Mouse (Mus musculus): ENCODE results near the gene Cln6. TPM values are rescaled to one million over a fixed set of nuclear protein-coding genes. Genes with fewer than 3 reads are reported as not detected.

Gene Cln6
- 16.4 TPM for total RNA-seq (2023)

DNA sequence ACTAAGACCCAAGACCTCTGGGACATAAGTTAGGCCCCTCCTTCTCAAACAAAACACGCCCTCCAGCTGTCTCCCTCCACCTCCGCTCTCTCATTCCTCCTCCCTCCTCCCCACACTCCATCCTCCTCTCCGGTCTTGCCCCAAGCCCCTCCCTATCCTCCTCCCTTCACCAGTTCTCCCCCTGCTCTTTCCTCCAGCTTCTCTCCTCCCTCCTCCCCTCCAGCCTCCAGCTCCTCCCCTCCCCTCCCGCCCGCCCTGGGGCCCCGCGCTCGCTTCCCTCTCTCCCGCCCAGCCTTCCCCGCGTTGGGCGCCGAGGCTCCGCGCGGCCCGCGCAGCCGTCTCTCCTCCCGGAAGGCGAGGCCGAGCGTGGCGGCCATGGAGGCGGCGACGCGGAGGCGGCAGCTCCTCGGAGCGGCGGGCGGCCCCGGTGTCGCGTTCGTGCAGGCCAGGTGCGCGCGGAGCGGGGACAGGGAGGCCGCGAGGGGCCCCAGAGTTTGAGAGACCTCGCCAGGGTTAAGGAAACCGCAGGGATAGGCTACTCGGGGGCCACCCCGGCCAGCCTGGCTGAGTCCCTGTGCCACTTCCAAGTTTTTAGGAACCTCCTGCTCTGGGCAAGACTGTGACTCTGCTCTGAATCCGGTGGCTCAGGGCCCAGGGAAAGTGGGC, at the start of gene Cln6:
Gene Cln6, plus strand, starts transcription at position 280 of the 666 bp plus-strand sequence.

DNA sequence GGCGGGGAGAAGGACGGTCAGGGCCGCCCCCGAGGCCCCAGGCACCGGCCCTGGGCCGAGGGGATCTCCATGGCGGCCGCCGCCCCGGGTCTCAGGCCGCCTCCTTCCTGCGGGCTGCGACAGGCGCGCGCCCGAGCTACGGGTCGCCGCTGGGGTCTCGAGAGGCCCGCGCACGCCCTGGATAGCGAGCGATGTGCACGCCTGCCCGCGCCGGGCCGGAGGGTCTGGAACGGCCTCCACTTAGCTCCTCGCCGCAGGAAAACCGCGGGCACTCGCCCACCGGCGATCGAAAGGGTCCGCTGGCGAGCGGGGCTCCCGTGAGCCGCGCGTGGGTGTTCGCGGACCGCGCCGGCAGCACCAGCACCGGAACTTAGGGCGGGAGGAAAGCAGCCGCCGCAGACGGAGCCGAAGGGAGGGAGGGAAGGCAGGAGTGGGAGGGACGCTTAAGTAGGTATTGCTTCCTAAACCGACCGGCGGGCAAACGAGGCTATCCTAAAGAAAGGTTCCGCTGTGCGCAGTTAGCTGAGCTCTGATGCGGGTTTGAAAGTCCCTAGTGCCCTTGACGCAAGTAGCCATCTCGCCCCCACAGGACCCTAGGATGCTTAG, 27.0 kb upstream of the Cln6 start, which contains the start of gene Fem1b:
Gene Fem1b, minus strand, starts transcription at position 419 of the 606 bp plus-strand sequence.

GRCm38 (mm10) chr9:62857719-62858261, 19.2 kb downstream of the Cln6 start, which contains the start of gene Calml4:
TSS of gene Calml4 (plus strand) at chr9:62858080.

Other genes starting within 250 kb of the Cln6 start
- not detected for gene Itga11, start 161.0 kb upstream of the Cln6 start, total RNA-seq (2023)
- gene Fem1b, start 26.9 kb upstream of the Cln6 start, total RNA-seq (2023) = 15.2 TPM
- not detected for gene Calml4, start 19.3 kb downstream of the Cln6 start, total RNA-seq (2023)
- 122 TPM for gene Pias1, start 149.1 kb downstream of the Cln6 start, total RNA-seq (2023)

Data from CD8-positive naive resting alpha-beta T cell, adult 57 days (primary cell).